Mouse (Mus musculus) heart, postnatal 0 days (tissue): ENCODE measurements around the gene Srp68.

Source experiments
- CTCF ChIP-seq: IDR thresholded peaks from 2 replicates; pipeline ENCODE4 v1.5.1; 2016; ENCODE audit warnings: antibody characterized with exemption, control low read depth, low read depth
- EP300 ChIP-seq: IDR thresholded peaks from 2 replicates; pipeline ENCODE4 v1.6.1; 2016; ENCODE audit warnings: antibody characterized with exemption, low read depth

DNA sequence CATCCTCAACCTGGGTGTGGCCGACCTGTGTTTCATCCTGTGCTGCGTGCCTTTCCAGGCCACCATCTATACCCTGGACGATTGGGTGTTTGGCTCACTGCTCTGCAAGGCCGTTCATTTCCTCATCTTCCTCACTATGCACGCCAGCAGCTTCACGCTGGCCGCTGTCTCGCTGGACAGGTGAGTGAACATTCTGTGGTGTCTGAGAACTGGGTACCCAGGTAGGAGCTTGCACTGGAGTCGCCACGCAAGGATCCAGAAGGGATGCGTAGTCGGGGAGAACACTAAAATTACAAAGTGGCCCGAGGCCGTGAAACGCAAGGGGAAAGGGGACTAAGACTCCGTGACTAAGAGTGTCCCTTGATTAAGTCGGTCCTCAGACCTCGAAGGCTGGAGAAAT, 7.7 kb upstream of the Srp68 start:
- TF ChIP-seq CTCF, result no peak
- TF ChIP-seq EP300, result no peak
